Mouse (Mus musculus) skeletal muscle tissue, postnatal 0 days (tissue): ENCODE results near the gene Erg. TPM values are rescaled to one million over a fixed set of nuclear protein-coding genes. Genes with fewer than 3 reads are reported as not detected.

ENCODE experiments used
- polyA plus RNA-seq: library from polyadenylated mRNA; unstranded; fragments of >200 nt; fragmentation: Nextera tagmentation; extraction: Ambion mirVana; gene quantifications from 2 replicates; pipeline ENCODE4 v1.2.1, GENCODE M21; 2015

Gene Erg
- 3.6 and 4.0 TPM in 2 replicates for polyA plus RNA-seq

DNA sequence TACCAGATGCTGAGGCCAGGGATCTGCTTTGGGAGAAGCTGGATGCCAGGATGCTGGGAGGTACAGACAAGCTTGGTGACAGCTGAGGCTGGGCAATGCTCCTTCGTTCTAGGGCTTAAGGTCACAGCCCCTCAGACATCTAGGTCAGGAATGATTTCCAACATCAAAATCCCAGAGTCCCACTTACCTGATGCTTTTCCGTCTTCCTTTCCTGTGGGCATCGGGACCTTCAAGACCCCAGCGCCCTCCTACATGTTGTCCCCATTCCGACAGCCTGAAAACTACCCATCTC, at the start of gene Erg:
Gene Erg (minus strand): TSS at position 283 of the 292 bp plus-strand sequence.

Other genes starting within 250 kb of the Erg start
- 32.0 and 33.2 TPM in 2 replicates for gene Ets2, start 115.5 kb upstream of the Erg start, polyA plus RNA-seq